8 mouse cellular contexts compared by ENCODE assay signal in the genomic region with DNA sequence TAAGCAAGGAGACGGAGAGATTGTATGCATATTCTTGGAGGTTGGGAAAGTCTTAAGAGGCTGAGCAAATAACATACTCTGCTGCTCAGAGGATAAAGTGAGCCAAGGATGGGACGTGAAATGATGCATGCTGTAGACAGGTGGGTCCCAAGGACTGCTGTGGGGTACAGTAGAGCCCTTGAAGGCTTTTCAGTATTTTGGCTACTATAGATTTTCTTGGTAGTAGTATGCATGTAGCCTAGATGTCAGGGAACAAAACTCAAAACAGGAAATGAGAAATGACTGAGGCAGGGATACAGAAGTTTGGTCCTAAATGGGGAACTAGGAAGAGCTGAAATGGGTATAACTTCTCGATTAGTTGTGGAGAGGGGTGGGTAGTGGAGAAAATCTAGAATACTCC. TPM values are rescaled to one million over a fixed set of nuclear protein-coding genes. Genes with fewer than 3 reads are reported as not detected.
A peak's percentile ranks its signal among the peaks of the same experiment; 100 is the strongest.
DNase-seq lines count a peak whose midpoint lies in the region; ATAC-seq and TF ChIP-seq lines count a peak whose summit lies in the region.

No protein-coding gene starts in this region.

- DNase-seq in lung, postnatal 10 days = no peak
- no peak for DNase-seq in forebrain, embryonic 10.5 days (ENCODE audit: extremely low spot score, low spot score)
- DNase-seq in limb, embryonic 14.5 days (ENCODE audit: low spot score) = no peak
- peak; percentile 36 for DNase-seq in splenic B cell, adult 2 months (ENCODE audit: low read depth, low spot score)
- no peak for DNase-seq in adrenal gland, adult 2 months
- DNase-seq in layer of hippocampus, postnatal 10 days (ENCODE audit: low spot score in 2 of 2) = no peak
- no peak for DNase-seq in embryo, embryonic 10 days (ENCODE audit: low spot score)

- peak overlapping the region; percentile 68 for H3K4me2 ChIP-seq in lung, embryonic 16.5 days (ENCODE audit: low read depth, low read length)
- peak overlapping the region; percentile 77 for H3K4me2 ChIP-seq in limb, embryonic 14.5 days (replicated peaks; ENCODE audit: low read depth, low read length, severe bottlenecking)

- H3K27me3 ChIP-seq in lung, embryonic 16.5 days (ENCODE audit: control insufficient read depth, insufficient read depth, low read depth, low read length) = no peaks in the 10 kb centered on the region
- H3K27me3 ChIP-seq in forebrain, embryonic 10.5 days (ENCODE audit: poor library complexity, severe bottlenecking) = no peaks in the 10 kb centered on the region
- no peaks in the 10 kb centered on the region for H3K27me3 ChIP-seq in limb, embryonic 14.5 days (ENCODE audit: control insufficient read depth, insufficient read depth, low read length)
- H3K27me3 ChIP-seq in splenic B cell, adult 2 months (ENCODE audit: control insufficient read depth, insufficient read depth, low read length, poor library complexity, severe bottlenecking) = no peaks in the 10 kb centered on the region

- no peak for TF ChIP-seq POLR2A in limb, embryonic 14.5 days (IDR thresholded peaks at IDR 0.05; ENCODE audit: borderline replicate concordance, extremely low read depth, insufficient read depth, insufficient read length)

- H3K27ac ChIP-seq in lung, embryonic 16.5 days (ENCODE audit: low read length) = no peak overlapping the region; the same call in 1 of the 2 replicates
- no peak overlapping the region for H3K27ac ChIP-seq in forebrain, embryonic 10.5 days
- no peak overlapping the region for H3K27ac ChIP-seq in limb, embryonic 14.5 days (replicated peaks; ENCODE audit: low read depth, low read length)

- H3K9ac ChIP-seq in lung, embryonic 16.5 days (ENCODE audit: low read length) = peak overlapping the region; percentile 48
- H3K9ac ChIP-seq in limb, embryonic 14.5 days (ENCODE audit: low read depth, low read length, severe bottlenecking) = peak overlapping the region; percentile 93; the same call in 1 of the 2 replicates

- H3K36me3 ChIP-seq in lung, embryonic 16.5 days (ENCODE audit: control insufficient read depth, insufficient read depth, low read length) = no peaks in the 10 kb centered on the region
- peaks cover 28% of the 10 kb centered on the region for H3K36me3 ChIP-seq in forebrain, embryonic 10.5 days (replicated peaks)
- no peaks in the 10 kb centered on the region for H3K36me3 ChIP-seq in limb, embryonic 14.5 days (ENCODE audit: control insufficient read depth, insufficient read depth, low read length)
- no peaks in the 10 kb centered on the region; the same call in 1 of the 2 replicates for H3K36me3 ChIP-seq in splenic B cell, adult 2 months (ENCODE audit: control insufficient read depth, insufficient read depth, low read length, poor library complexity, severe bottlenecking)

- peaks cover 19% of the 10 kb centered on the region for H3K4me1 ChIP-seq in lung, embryonic 16.5 days (replicated peaks; ENCODE audit: control insufficient read depth, insufficient read depth, low read length)
- peaks cover 35% of the 10 kb centered on the region for H3K4me1 ChIP-seq in forebrain, embryonic 10.5 days
- peaks cover 16% of the 10 kb centered on the region for H3K4me1 ChIP-seq in limb, embryonic 14.5 days (ENCODE audit: control insufficient read depth, insufficient read depth, low read length)

- H3K9me3 ChIP-seq in lung, embryonic 16.5 days (ENCODE audit: control insufficient read depth, low read length) = no peaks in the 10 kb centered on the region
- H3K9me3 ChIP-seq in forebrain, embryonic 10.5 days = no peaks in the 10 kb centered on the region
- no peaks in the 10 kb centered on the region for H3K9me3 ChIP-seq in limb, embryonic 14.5 days (ENCODE audit: control insufficient read depth, low read length)

- 29% methylated on average over 3 of the region's 3 CpGs for WGBS in lung, embryonic 16.5 days
- WGBS in forebrain, embryonic 10.5 days = 67% methylated on average over 3 of the region's 3 CpGs
- 56% methylated on average over 3 of the region's 3 CpGs for WGBS in limb, embryonic 14.5 days

- ATAC-seq in lung, embryonic 16.5 days (ENCODE audit: low read depth) = no peak
- ATAC-seq in limb, embryonic 14.5 days (ENCODE audit: low FRiP score, low read depth) = no peak

- H3K4me3 ChIP-seq in lung, embryonic 16.5 days (ENCODE audit: low read length) = peak overlapping the region; percentile 92
- H3K4me3 ChIP-seq in forebrain, embryonic 10.5 days = peak overlapping the region; percentile 80
- H3K4me3 ChIP-seq in limb, embryonic 14.5 days (replicated peaks; ENCODE audit: low read length) = peak overlapping the region; percentile 88

RNA-seq across cellular contexts. Expression of a gene that starts 36.9 kb away (rescaled TPM):
- 55.8 and 56.6 TPM in 2 replicates for polyA plus RNA-seq in lung, embryonic 16.5 days (2015; fragmentation: Nextera tagmentation; extraction: Ambion mirVana)
- 43.8 and 46.3 TPM in 2 replicates for polyA plus RNA-seq in forebrain, embryonic 10.5 days (2016; fragmentation: Nextera tagmentation; extraction: Ambion mirVana)
- polyA plus RNA-seq in limb, embryonic 14.5 days (2012; rRNA removed) = 52.5 and 59.1 TPM in 2 replicates
- 60.0 and 61.8 TPM in 2 replicates for polyA plus RNA-seq in limb, embryonic 14.5 days (2014; fragmentation: Nextera tagmentation; extraction: Ambion mirVana)
- total RNA-seq in adrenal gland, adult 2 months (2021) = 100 to 1,000 TPM; 114 to 180 TPM
- 20.8 and 31.9 TPM in 2 replicates for polyA plus RNA-seq in adrenal gland, adult 2 months (2012; rRNA removed)
- total RNA-seq in layer of hippocampus, postnatal 10 days (2021) = 10 to 100 TPM; 39.8 to 41.2 TPM
